Mouse (Mus musculus) spleen, adult 2 months (tissue): ENCODE measurements around the gene Gm10518.

ENCODE experiments used
- CTCF ChIP-seq: fragments of 200-500 bp; IDR thresholded peaks from 2 replicates; pipeline ENCODE4 v1.5.1; 2011; ENCODE audit warnings: mild to moderate bottlenecking, inconsistent platforms; ENCODE audit not compliant: insufficient read depth, insufficient read length, insufficient replicate concordance; ENCODE audit errors: extremely low read depth
- POLR2A ChIP-seq: fragments of 200-500 bp; IDR thresholded peaks from 2 replicates; pipeline ENCODE4 v1.6.1; 2011; ENCODE audit warnings: low read depth, low read length, inconsistent platforms

DNA sequence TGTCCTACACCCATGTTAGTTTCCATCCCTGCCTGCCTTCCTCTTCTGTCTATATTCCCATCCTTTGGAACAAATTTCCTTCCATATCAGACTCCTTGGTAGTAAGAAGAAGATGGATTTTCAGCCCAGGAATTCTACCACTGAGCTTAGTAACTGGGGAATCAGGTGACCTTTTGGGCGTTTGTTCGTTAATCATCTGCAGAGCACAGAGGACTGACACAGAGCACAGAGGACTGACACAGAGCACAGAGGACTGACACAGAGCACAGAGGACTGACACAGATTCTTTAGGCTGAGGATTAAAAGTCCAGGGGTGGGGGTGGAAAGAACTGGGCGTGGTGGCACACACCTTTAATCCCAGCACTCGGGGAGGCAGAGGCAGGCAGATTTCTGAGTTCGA is 2.6 kb downstream of the Gm10518 start:
- TF ChIP-seq CTCF (no peak), POLR2A (no peak)
